Mouse (Mus musculus): ENCODE data around the gene Wnt5b. TPM values are rescaled to one million over a fixed set of nuclear protein-coding genes. Genes with fewer than 3 reads are reported as not detected.

Gene Wnt5b
- polyA plus RNA-seq (2012; fragmentation: generic; extraction: Trizol): 0.16 TPM
- long read RNA-seq, experiment 1: 0 reads
- long read RNA-seq, experiment 2: 0 reads

- Histone ChIP-seq H3K79me3 (ENCODE audit: low read depth) (no peaks in the 10 kb centered on the region), H3K4me3 (ENCODE audit: insufficient read depth, poor library complexity, severe bottlenecking) (peak within 1 kb of the TSS; percentile 2), H3ac (ENCODE audit: control insufficient read depth, insufficient read length, low read depth) (peak within 1 kb of the TSS; percentile 71), H3K79me2 (ENCODE audit: control insufficient read depth, insufficient read depth) (no peaks in the 10 kb centered on the region), H3K36me3 (ENCODE audit: control insufficient read depth, insufficient read depth) (no peaks in the 10 kb centered on the region), H3K27me3 (ENCODE audit: control insufficient read depth, insufficient read depth, insufficient read length) (peaks cover 44% of the 10 kb centered on the region)
- no peak for TF ChIP-seq MAX (IDR thresholded peaks at IDR 0.05)
- no peak for TF ChIP-seq FOSL1 (IDR thresholded peaks at IDR 0.05; ENCODE audit: insufficient read depth, low read length, poor library complexity, severe bottlenecking)
- TF ChIP-seq CEBPB (IDR thresholded peaks at IDR 0.05; ENCODE audit: low read depth): no peak
- TF ChIP-seq CTCF (IDR thresholded peaks at IDR 0.05; ENCODE audit: control insufficient read depth, insufficient read depth, insufficient read length): no peak
- no peak for TF ChIP-seq USF1 (IDR thresholded peaks at IDR 0.05; ENCODE audit: low read depth)
- no peak for TF ChIP-seq MYOG (IDR thresholded peaks at IDR 0.05; ENCODE audit: control insufficient read depth, extremely low read depth, insufficient read length)
- no peak for TF ChIP-seq MYOD1 (IDR thresholded peaks at IDR 0.05; ENCODE audit: control insufficient read depth, insufficient read length, low read depth)
Measured at GRCm38 (mm10) chr6:119543803-119544517, at the start of gene Wnt5b. Gene Wnt5b, minus strand, starts transcription at chr6:119544347.

DNA sequence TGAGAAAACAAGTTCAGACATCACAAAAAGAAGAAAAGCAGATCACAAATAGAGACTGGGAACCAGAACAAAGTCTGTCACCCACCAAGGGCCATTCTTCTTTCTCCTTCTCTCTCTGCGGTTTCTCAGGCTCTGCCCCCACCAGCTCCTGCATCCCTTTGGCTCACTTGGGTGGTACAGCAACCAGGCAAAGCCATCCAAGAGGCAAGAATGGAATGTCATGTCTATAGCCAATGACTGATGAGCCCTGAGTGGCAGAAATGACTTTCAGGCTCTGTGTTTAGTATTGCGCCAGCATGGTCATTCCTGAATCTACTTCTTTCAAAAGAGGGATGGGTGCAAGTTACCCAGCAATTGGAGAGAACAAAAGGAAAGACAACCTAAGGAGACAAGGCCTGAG, 46.7 kb upstream of the Wnt5b start:
- Histone ChIP-seq H3K79me3 (ENCODE audit: low read depth) (no peaks in the 10 kb centered on the region), H3K36me3 (ENCODE audit: control insufficient read depth, insufficient read depth) (peaks cover 6% of the 10 kb centered on the region), H3K79me2 (ENCODE audit: control insufficient read depth, insufficient read depth) (no peaks in the 10 kb centered on the region), H3K4me3 (ENCODE audit: insufficient read depth, poor library complexity, severe bottlenecking) (no peak overlapping the region), H3ac (ENCODE audit: control insufficient read depth, insufficient read length, low read depth) (no peak overlapping the region), H3K27me3 (ENCODE audit: control insufficient read depth, insufficient read depth, insufficient read length) (no peaks in the 10 kb centered on the region)
- TF ChIP-seq MYOG (IDR thresholded peaks at IDR 0.05; ENCODE audit: control insufficient read depth, extremely low read depth, insufficient read length) (no peak), FOSL1 (IDR thresholded peaks at IDR 0.05; ENCODE audit: insufficient read depth, low read length, poor library complexity, severe bottlenecking) (no peak), CTCF (IDR thresholded peaks at IDR 0.05; ENCODE audit: control insufficient read depth, insufficient read depth, insufficient read length) (no peak), USF1 (IDR thresholded peaks at IDR 0.05; ENCODE audit: low read depth) (no peak), CEBPB (IDR thresholded peaks at IDR 0.05; ENCODE audit: low read depth) (no peak), MYOD1 (IDR thresholded peaks at IDR 0.05; ENCODE audit: control insufficient read depth, insufficient read length, low read depth) (no peak), MAX (IDR thresholded peaks at IDR 0.05) (no peak)

DNA sequence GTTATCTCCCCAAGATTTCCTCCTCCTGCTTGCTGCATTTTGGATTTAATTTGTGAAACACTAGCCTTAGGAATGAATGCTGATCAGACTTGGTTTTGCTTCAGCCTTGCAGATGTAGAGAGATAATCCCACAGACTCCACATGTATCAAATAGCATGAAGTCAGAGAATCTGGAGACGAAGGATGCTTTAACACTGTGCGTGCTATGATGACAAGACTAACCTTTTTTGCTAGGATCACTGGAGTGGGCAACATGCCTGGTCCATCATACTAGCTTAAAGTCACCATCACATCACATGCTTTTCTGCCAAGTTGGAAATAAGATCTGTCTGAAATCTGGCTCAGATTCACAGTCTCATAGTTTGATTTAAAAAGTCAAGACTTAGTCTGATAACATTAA, 43.8 kb upstream of the Wnt5b start:
- peaks cover 6% of the 10 kb centered on the region for H3K36me3 ChIP-seq (ENCODE audit: control insufficient read depth, insufficient read depth)

GRCm38 (mm10) chr6:119587454-119587853, 43.3 kb upstream of the Wnt5b start:
- no peaks in the 10 kb centered on the region for H3K79me3 ChIP-seq (ENCODE audit: low read depth)
- H3ac ChIP-seq (ENCODE audit: control insufficient read depth, insufficient read length, low read depth): no peak overlapping the region
- H3K27me3 ChIP-seq (ENCODE audit: control insufficient read depth, insufficient read depth, insufficient read length): no peaks in the 10 kb centered on the region
- no peak overlapping the region for H3K4me3 ChIP-seq (ENCODE audit: insufficient read depth, poor library complexity, severe bottlenecking)
- TF ChIP-seq USF1 (IDR thresholded peaks at IDR 0.05; ENCODE audit: low read depth): no peak
- peak; percentile 67 for TF ChIP-seq MYOD1 (IDR thresholded peaks at IDR 0.05; ENCODE audit: control insufficient read depth, insufficient read length, low read depth)
- peaks cover 6% of the 10 kb centered on the region for H3K36me3 ChIP-seq (ENCODE audit: control insufficient read depth, insufficient read depth)
- H3K79me2 ChIP-seq (ENCODE audit: control insufficient read depth, insufficient read depth): no peaks in the 10 kb centered on the region

More for the DNA sequence above, 43.8 kb upstream of the Wnt5b start:
- no peak for TF ChIP-seq USF1 (IDR thresholded peaks at IDR 0.05; ENCODE audit: low read depth)
- no peak for TF ChIP-seq MYOD1 (IDR thresholded peaks at IDR 0.05; ENCODE audit: control insufficient read depth, insufficient read length, low read depth)
- no peak for TF ChIP-seq FOSL1 (IDR thresholded peaks at IDR 0.05; ENCODE audit: insufficient read depth, low read length, poor library complexity, severe bottlenecking)
- no peak for TF ChIP-seq CTCF (IDR thresholded peaks at IDR 0.05; ENCODE audit: control insufficient read depth, insufficient read depth, insufficient read length)
- TF ChIP-seq MYOG (IDR thresholded peaks at IDR 0.05; ENCODE audit: control insufficient read depth, extremely low read depth, insufficient read length): no peak
- TF ChIP-seq CEBPB (IDR thresholded peaks at IDR 0.05; ENCODE audit: low read depth): no peak
- TF ChIP-seq MAX (IDR thresholded peaks at IDR 0.05): no peak
- no peak overlapping the region for H3ac ChIP-seq (ENCODE audit: control insufficient read depth, insufficient read length, low read depth)
- no peaks in the 10 kb centered on the region for H3K79me2 ChIP-seq (ENCODE audit: control insufficient read depth, insufficient read depth)
- H3K27me3 ChIP-seq (ENCODE audit: control insufficient read depth, insufficient read depth, insufficient read length): no peaks in the 10 kb centered on the region
- H3K79me3 ChIP-seq (ENCODE audit: low read depth): no peaks in the 10 kb centered on the region
- no peak overlapping the region for H3K4me3 ChIP-seq (ENCODE audit: insufficient read depth, poor library complexity, severe bottlenecking)

- Histone ChIP-seq H3K36me3 (ENCODE audit: control insufficient read depth, insufficient read depth) (no peaks in the 10 kb centered on the region), H3K79me2 (ENCODE audit: control insufficient read depth, insufficient read depth) (no peaks in the 10 kb centered on the region), H3K4me3 (ENCODE audit: insufficient read depth, poor library complexity, severe bottlenecking) (no peak overlapping the region), H3ac (ENCODE audit: control insufficient read depth, insufficient read length, low read depth) (no peak overlapping the region), H3K27me3 (ENCODE audit: control insufficient read depth, insufficient read depth, insufficient read length) (no peaks in the 10 kb centered on the region), H3K79me3 (ENCODE audit: low read depth) (no peaks in the 10 kb centered on the region)
- no peak for TF ChIP-seq MAX (IDR thresholded peaks at IDR 0.05)
- no peak for TF ChIP-seq CEBPB (IDR thresholded peaks at IDR 0.05; ENCODE audit: low read depth)
- no peak for TF ChIP-seq CTCF (IDR thresholded peaks at IDR 0.05; ENCODE audit: control insufficient read depth, insufficient read depth, insufficient read length)
- no peak for TF ChIP-seq FOSL1 (IDR thresholded peaks at IDR 0.05; ENCODE audit: insufficient read depth, low read length, poor library complexity, severe bottlenecking)
- no peak for TF ChIP-seq USF1 (IDR thresholded peaks at IDR 0.05; ENCODE audit: low read depth)
- no peak for TF ChIP-seq MYOG (IDR thresholded peaks at IDR 0.05; ENCODE audit: control insufficient read depth, extremely low read depth, insufficient read length)
- TF ChIP-seq MYOD1 (IDR thresholded peaks at IDR 0.05; ENCODE audit: control insufficient read depth, insufficient read length, low read depth): no peak
Measured at GRCm38 (mm10) chr6:119585652-119586375, 41.7 kb upstream of the Wnt5b start.

Data from C2C12 (cell line).